Mouse (Mus musculus) heart, postnatal 0 days (tissue): ENCODE measurements at regions not wholly inside any gene's neighbourhood (a gene's known extent, or its start where the extent isn't known, plus 50 kb on each side); places are given as distances from the start of the nearest gene placed in this dataset.

Experiments used
- ATAC-seq: fragments of 200-750 bp; cut with Nextera tagmentation; 2 replicates; pipeline ENCODE4 v1.8.0; 2017; ENCODE audit warnings: low read depth, moderate number of reproducible peaks, moderate library complexity; ENCODE audit not compliant: insufficient read depth
- DNase-seq: peaks from one replicate; pipeline ENCODE4 v3.0.0-alpha.2; 2016; ENCODE audit warnings: low spot score
- H3K27ac ChIP-seq: fragments of 300-500 bp; sonication (generic); 2 replicates; pipeline ENCODE4 v1.5.1; 2014; ENCODE audit warnings: low read depth, mild to moderate bottlenecking
- H3K27me3 ChIP-seq: fragments of 300-500 bp; sonication (generic); 2 replicates; pipeline ENCODE4 v1.6.1; 2014; ENCODE audit warnings: low read length, mixed read lengths; ENCODE audit not compliant: control insufficient read depth, insufficient read depth
- H3K36me3 ChIP-seq: fragments of 300-500 bp; sonication (generic); replicated peaks from 2 replicates; pipeline ENCODE4 v1.6.1; 2014; ENCODE audit warnings: low read length, mixed read lengths; ENCODE audit not compliant: control insufficient read depth, insufficient read depth
- H3K4me1 ChIP-seq: fragments of 300-500 bp; sonication (generic); 2 replicates; pipeline ENCODE4 v1.6.1; 2014; ENCODE audit warnings: antibody characterized with exemption; ENCODE audit not compliant: control insufficient read depth, insufficient read depth
- H3K4me2 ChIP-seq: fragments of 300-500 bp; sonication (generic); 2 replicates; pipeline ENCODE4 v1.6.1; 2014; ENCODE audit warnings: low read depth, mild to moderate bottlenecking, low read length, moderate library complexity
- H3K4me3 ChIP-seq: fragments of 300-500 bp; sonication (generic); 2 replicates; pipeline ENCODE4 v1.5.1; 2014; ENCODE audit warnings: low read depth, low read length
- H3K9ac ChIP-seq: fragments of 300-500 bp; sonication (generic); replicated peaks from 2 replicates; pipeline ENCODE4 v1.6.1; 2014; ENCODE audit warnings: low read depth, low read length, mixed read lengths
- H3K9me3 ChIP-seq: fragments of 300-500 bp; sonication (generic); replicated peaks from 2 replicates; pipeline ENCODE4 v1.6.1; 2016; ENCODE audit warnings: low read length; ENCODE audit not compliant: control insufficient read depth
- CTCF ChIP-seq: IDR thresholded peaks from 2 replicates; pipeline ENCODE4 v1.5.1; 2016; ENCODE audit warnings: antibody characterized with exemption, control low read depth, low read depth
- EP300 ChIP-seq: IDR thresholded peaks from 2 replicates; pipeline ENCODE4 v1.6.1; 2016; ENCODE audit warnings: antibody characterized with exemption, low read depth
- WGBS: fragments of 180-500 bp; shearing (Covaris S2); extraction: QIAGEN DNeasy Blood & Tissue Kit; methylation state at CpG from one replicate; pipeline ENCODE4 v1.1.7; 2014; 5-methylcytosine and 5-hydroxymethylcytosine counted together

DNA sequence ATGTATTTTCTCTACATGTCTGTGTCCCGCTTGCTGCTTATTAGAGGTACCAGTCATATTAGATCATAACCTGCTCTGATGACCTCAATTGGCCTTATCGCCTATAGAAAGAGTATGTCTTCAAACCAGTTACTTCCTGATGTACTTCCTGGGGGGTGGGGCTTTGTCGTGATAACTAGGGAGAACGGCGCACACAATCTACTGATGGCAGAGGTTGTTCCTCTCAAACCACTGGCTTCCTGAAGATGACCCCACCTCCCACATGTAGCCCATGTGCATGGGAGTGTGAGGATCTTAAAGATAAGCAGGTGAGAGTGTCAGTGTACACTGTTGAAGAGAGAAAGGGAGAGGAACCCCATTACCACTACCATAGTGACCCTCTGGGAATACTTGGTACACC is 84.4 kb upstream of the Cd93 start:
- no peak for ATAC-seq
- Histone ChIP-seq H3K36me3 (no peaks in the 10 kb centered on the region), H3K9me3 (no peaks in the 10 kb centered on the region), H3K4me3 (no peak overlapping the region), H3K27me3 (no peaks in the 10 kb centered on the region), H3K4me2 (no peak overlapping the region), H3K27ac (no peak overlapping the region), H3K4me1 (peaks cover 4% of the 10 kb centered on the region; the same call in 1 of the 2 replicates), H3K9ac (no peak overlapping the region)
- 63% methylated on average over 5 of the region's 5 CpGs for WGBS
- TF ChIP-seq CTCF (no peak), EP300 (no peak)
- DNase-seq = no peak

DNA sequence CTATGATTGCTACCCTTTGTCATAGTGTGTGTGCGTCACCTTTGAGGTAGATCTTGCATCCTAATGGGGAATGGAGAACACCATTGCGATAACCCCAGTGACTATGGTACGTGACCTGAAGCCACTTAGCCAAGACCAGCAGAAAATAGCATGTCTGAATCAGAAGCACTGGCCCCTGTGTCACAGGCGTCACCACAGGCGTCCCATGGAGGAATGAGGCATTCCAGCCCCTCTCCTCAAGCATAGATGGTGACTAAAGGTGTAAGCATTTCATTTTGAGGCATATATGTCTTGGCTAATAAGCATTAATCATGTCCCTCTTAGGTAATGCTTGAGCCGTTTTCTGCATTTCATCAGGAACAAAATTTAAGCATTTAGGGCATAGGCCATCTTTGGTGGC is 82.1 kb upstream of the Cd93 start:
- no peak for ATAC-seq
- TF ChIP-seq EP300 (no peak), CTCF (no peak)
- 69% methylated on average over 6 of the region's 6 CpGs for WGBS

DNA sequence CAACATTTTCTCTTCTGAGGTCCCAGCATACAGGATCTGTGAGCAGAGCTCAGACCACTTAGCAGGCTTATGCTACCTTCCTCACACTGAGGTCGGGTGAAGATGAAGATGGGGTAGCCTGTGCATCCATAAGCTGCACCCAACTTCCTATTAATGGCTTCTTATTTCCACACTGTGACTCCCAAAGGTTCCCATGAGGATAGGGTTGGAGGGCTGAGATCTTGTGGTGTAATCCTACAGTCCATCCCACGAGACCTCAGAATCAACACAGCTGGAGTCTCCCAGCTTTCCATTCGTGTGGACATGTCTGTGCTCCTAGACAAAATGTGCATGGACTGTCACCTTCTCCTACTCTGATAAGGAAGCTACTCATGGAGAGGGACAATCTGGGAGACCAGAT is 80.0 kb upstream of the Cd93 start:
- WGBS = 58% methylated on average over 3 of the region's 3 CpGs
- H3K36me3 ChIP-seq = no peaks in the 10 kb centered on the region
- no peaks in the 10 kb centered on the region for H3K27me3 ChIP-seq
- no peak overlapping the region for H3K27ac ChIP-seq
- TF ChIP-seq CTCF (no peak), EP300 (no peak)
- H3K4me1 ChIP-seq = peaks cover 6% of the 10 kb centered on the region; the same call in 1 of the 2 replicates
- DNase-seq (no peak), ATAC-seq (0 out of 2 replicates have a peak, but pooled peaks have one; percentile 40)
- H3K4me3 ChIP-seq = no peak overlapping the region
- no peak overlapping the region for H3K9ac ChIP-seq
- no peak overlapping the region for H3K4me2 ChIP-seq
- H3K9me3 ChIP-seq = no peaks in the 10 kb centered on the region

More for the DNA sequence above, 82.1 kb upstream of the Cd93 start:
- H3K4me3 ChIP-seq = no peak overlapping the region
- no peak overlapping the region for H3K27ac ChIP-seq
- H3K36me3 ChIP-seq = no peaks in the 10 kb centered on the region
- no peak overlapping the region for H3K4me2 ChIP-seq
- no peaks in the 10 kb centered on the region for H3K9me3 ChIP-seq
- no peak overlapping the region for H3K9ac ChIP-seq
- H3K4me1 ChIP-seq = peaks cover 6% of the 10 kb centered on the region; the same call in 1 of the 2 replicates
- DNase-seq = no peak
- no peaks in the 10 kb centered on the region for H3K27me3 ChIP-seq

DNA sequence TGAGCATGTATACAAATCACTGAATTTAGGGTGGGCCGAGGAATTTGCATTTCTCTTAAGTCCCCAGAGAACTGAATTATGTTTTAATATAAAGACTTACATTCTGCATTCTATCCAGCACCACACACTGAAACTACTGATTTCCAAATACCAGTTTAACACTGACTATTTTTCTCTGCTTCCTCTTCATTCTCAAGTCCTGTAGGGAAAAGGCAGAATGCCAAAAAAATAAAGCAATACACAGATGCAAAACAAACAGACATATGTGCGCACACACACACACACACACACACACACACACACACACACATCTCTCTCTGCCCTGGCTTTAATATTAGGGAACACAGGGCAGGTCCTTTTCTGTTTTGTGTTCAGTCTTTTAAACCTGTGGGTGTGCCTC is 79.6 kb upstream of the Cd93 start:
- ATAC-seq (peak; percentile 31; the same call in 1 of the 2 replicates), DNase-seq (no peak)
- H3K4me1 ChIP-seq = peaks cover 6% of the 10 kb centered on the region; the same call in 1 of the 2 replicates
- H3K4me3 ChIP-seq = no peak overlapping the region
- 70% methylated on average over 2 of the region's 2 CpGs for WGBS
- no peak overlapping the region for H3K4me2 ChIP-seq
- no peaks in the 10 kb centered on the region for H3K27me3 ChIP-seq
- H3K9me3 ChIP-seq = no peaks in the 10 kb centered on the region
- H3K27ac ChIP-seq = no peak overlapping the region
- H3K9ac ChIP-seq = no peak overlapping the region
- TF ChIP-seq EP300 (no peak), CTCF (no peak)
- H3K36me3 ChIP-seq = no peaks in the 10 kb centered on the region

DNA sequence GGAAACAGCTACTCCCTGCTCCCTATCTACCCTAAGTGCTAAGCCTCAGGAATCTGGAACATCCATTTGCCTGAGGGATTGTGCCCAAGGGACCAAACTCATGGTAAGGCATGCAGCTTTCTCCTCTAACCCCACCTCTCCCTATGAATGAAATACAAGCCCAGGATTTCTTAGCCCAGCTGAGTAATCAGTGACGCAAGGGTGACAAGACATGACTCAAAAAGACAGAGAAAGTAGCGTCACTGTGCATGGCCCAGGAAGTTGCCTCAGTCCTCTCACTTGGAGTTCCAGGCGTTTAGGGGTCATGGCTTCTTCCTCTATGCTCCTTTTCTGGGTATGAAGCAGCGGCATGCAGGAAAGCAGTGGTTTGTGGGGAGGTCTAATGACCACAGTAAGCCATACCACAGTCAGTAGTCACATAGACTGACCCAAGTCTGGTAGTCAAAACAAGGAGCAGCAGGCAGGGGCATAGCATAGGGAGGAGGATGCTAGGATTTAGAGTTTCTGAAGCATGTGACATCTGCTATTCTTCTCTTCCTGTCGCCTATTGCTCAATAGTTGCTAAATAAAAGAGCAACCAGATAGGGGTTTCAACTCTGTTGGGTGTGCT is 78.7 kb upstream of the Cd93 start:
- no peak overlapping the region for H3K4me3 ChIP-seq
- H3K27me3 ChIP-seq = no peaks in the 10 kb centered on the region
- no peaks in the 10 kb centered on the region for H3K36me3 ChIP-seq
- no peaks in the 10 kb centered on the region for H3K9me3 ChIP-seq
- peak overlapping the region; percentile 25 for H3K27ac ChIP-seq
- peaks cover 6% of the 10 kb centered on the region; the same call in 1 of the 2 replicates for H3K4me1 ChIP-seq
- H3K9ac ChIP-seq = no peak overlapping the region
- no peak for TF ChIP-seq EP300
- TF ChIP-seq CTCF = no peak
- WGBS = 53% methylated on average over 5 of the region's 5 CpGs
- DNase-seq (no peak), ATAC-seq (peak; percentile 21; the same call in 1 of the 2 replicates)
- no peak overlapping the region for H3K4me2 ChIP-seq

DNA sequence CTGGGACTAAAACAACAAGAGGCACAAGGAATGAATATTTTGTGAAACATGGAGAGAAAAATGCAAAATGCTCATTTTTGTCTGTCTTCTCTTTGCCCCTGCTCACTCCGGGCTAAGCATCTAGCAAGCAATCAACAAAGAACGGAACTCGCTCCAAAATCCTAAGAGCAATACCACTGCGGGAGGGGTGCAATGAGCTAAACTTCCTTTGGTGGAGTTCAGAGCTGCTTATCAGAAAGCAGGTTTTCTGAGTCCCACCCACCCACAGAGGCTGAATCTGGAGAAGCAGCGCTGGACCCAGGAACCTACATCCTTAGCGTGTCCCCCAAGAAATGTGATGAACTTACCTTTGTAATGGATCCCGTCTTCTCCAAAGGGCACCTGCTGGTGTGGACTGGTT is 76.9 kb upstream of the Cd93 start:
- Histone ChIP-seq H3K27ac (no peak overlapping the region), H3K4me3 (no peak overlapping the region), H3K36me3 (no peaks in the 10 kb centered on the region), H3K9ac (no peak overlapping the region), H3K9me3 (no peaks in the 10 kb centered on the region), H3K4me1 (peaks cover 6% of the 10 kb centered on the region; the same call in 1 of the 2 replicates), H3K27me3 (no peaks in the 10 kb centered on the region), H3K4me2 (no peak overlapping the region)
- DNase-seq = no peak
- no peak for ATAC-seq
- 55% methylated on average over 7 of the region's 7 CpGs for WGBS
- TF ChIP-seq CTCF (no peak), EP300 (no peak)
